Mouse (Mus musculus) intestine, embryonic 16.5 days (tissue): ENCODE measurements around the gene Stk19. TPM values are rescaled to one million over a fixed set of nuclear protein-coding genes. Genes with fewer than 3 reads are reported as not detected.

Experiments used
- ATAC-seq: fragments of 200-750 bp; cut with Nextera tagmentation; 2 replicates; pipeline ENCODE4 v1.8.0; 2017; ENCODE audit warnings: moderate TSS enrichment, moderate library complexity
- H3K27ac ChIP-seq: fragments of 300-500 bp; sonication (generic); 2 replicates; pipeline ENCODE4 v1.5.1; 2014; ENCODE audit warnings: mild to moderate bottlenecking, low read length
- H3K27me3 ChIP-seq: fragments of 300-500 bp; sonication (generic); replicated peaks from 2 replicates; pipeline ENCODE4 v1.6.1; 2014; ENCODE audit warnings: low read length, control low read depth, mixed read lengths; ENCODE audit not compliant: control insufficient read depth, insufficient read depth
- H3K36me3 ChIP-seq: fragments of 300-500 bp; sonication (generic); 2 replicates; pipeline ENCODE4 v1.6.1; 2014; ENCODE audit warnings: low read length, control low read depth; ENCODE audit not compliant: control insufficient read depth, insufficient read depth
- H3K4me1 ChIP-seq: fragments of 300-500 bp; sonication (generic); 2 replicates; pipeline ENCODE4 v1.6.1; 2014; ENCODE audit warnings: low read length, control low read depth, mixed read lengths; ENCODE audit not compliant: control insufficient read depth, insufficient read depth
- H3K4me2 ChIP-seq: fragments of 300-500 bp; sonication (generic); 2 replicates; pipeline ENCODE4 v1.6.1; 2014; ENCODE audit warnings: low read depth, low read length, control low read depth
- H3K4me3 ChIP-seq: fragments of 300-500 bp; sonication (generic); 2 replicates; pipeline ENCODE4 v1.5.1; 2014; ENCODE audit warnings: mild to moderate bottlenecking, low read length
- H3K9ac ChIP-seq: fragments of 300-500 bp; sonication (generic); 2 replicates; pipeline ENCODE4 v1.6.1; 2014; ENCODE audit warnings: low read depth, low read length
- H3K9me3 ChIP-seq: fragments of 300-500 bp; sonication (generic); 2 replicates; pipeline ENCODE4 v1.6.1; 2016; ENCODE audit warnings: low read length, control low read depth; ENCODE audit not compliant: control insufficient read depth
- WGBS: fragments of 180-500 bp; shearing (Covaris S2); extraction: QIAGEN DNeasy Blood & Tissue Kit; methylation state at CpG from one replicate; pipeline ENCODE4 v1.1.7; 2014; 5-methylcytosine and 5-hydroxymethylcytosine counted together
- polyA plus RNA-seq: library from polyadenylated mRNA; unstranded; fragments of >200 nt; fragmentation: Nextera tagmentation; extraction: Ambion mirVana; gene quantifications from 2 replicates; pipeline ENCODE4 v1.2.1, GENCODE M21; 2015

Gene Stk19
- polyA plus RNA-seq: 24.0 and 26.5 TPM in 2 replicates

GRCm38 (mm10) chr17:34836856-34837221, at the start of gene Stk19, which contains the start of gene Dxo:
Gene Stk19 (minus strand): TSS chr17:34836945.
Gene Dxo (plus strand): TSS chr17:34837019.
- Histone ChIP-seq H3K27me3 (no peaks in the 10 kb centered on the region), H3K9ac (peak within 1 kb of the TSS; percentile 84), H3K4me3 (peak within 1 kb of the TSS; percentile 82), H3K4me1 (peaks cover 13% of the 10 kb centered on the region), H3K36me3 (peaks cover 18% of the 10 kb centered on the region), H3K4me2 (peak within 1 kb of the TSS; percentile 94), H3K27ac (peak within 1 kb of the TSS; percentile 82), H3K9me3 (no peaks in the 10 kb centered on the region)
- WGBS: under 1% methylated on average over 40 of the region's 40 CpGs
- peak; percentile 94 for ATAC-seq

GRCm38 (mm10) chr17:34885615-34886014, 48.9 kb upstream of the Stk19 start:
- no peak for ATAC-seq
- WGBS: 72% methylated on average over 3 of the region's 3 CpGs

GRCm38 (mm10) chr17:34884704-34885103, 48.0 kb upstream of the Stk19 start:
- no peaks in the 10 kb centered on the region; the same call in 1 of the 2 replicates for H3K27me3 ChIP-seq
- H3K9ac ChIP-seq: no peak overlapping the region
- H3K4me3 ChIP-seq: no peak overlapping the region
- no peak for ATAC-seq
- WGBS: 85% methylated on average over 6 of the region's 6 CpGs
- H3K9me3 ChIP-seq: no peaks in the 10 kb centered on the region
- no peak overlapping the region for H3K27ac ChIP-seq
- H3K4me1 ChIP-seq: 0 out of 2 replicates have a peak, but pooled peaks cover 2% of the 10 kb centered on the region
- H3K36me3 ChIP-seq: no peaks in the 10 kb centered on the region
- H3K4me2 ChIP-seq: no peak overlapping the region

More at GRCm38 (mm10) chr17:34885615-34886014, 48.9 kb upstream of the Stk19 start:
- Histone ChIP-seq H3K9ac (no peak overlapping the region), H3K4me1 (0 out of 2 replicates have a peak, but pooled peaks cover 2% of the 10 kb centered on the region), H3K9me3 (no peaks in the 10 kb centered on the region), H3K36me3 (no peaks in the 10 kb centered on the region), H3K4me3 (no peak overlapping the region), H3K27me3 (no peaks in the 10 kb centered on the region; the same call in 1 of the 2 replicates), H3K4me2 (no peak overlapping the region), H3K27ac (no peak overlapping the region)

DNA sequence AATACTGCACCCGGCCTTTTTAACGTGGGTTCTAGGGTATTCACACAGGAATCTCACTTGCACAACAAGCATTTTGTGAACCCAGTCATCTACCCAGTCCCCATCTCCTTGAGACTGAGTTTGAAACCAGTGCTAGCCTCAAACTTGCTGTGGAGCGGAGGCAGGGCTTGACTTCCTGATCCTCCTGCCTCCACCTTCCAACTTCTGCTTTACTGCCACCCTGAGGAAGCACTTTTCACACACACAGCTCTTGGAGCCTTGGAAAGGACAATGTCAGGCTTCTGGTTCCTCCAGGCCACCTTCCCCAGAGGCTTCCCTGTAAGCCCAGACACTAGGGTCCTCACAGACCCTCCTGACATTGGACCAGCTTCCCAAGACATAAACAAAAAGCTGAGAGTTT, 46.6 kb upstream of the Stk19 start:
- no peaks in the 10 kb centered on the region for H3K36me3 ChIP-seq
- no peak overlapping the region for H3K27ac ChIP-seq
- no peak overlapping the region for H3K4me2 ChIP-seq
- 0 out of 2 replicates have a peak, but pooled peaks cover 2% of the 10 kb centered on the region for H3K4me1 ChIP-seq
- 56% methylated on average over 3 of the region's 3 CpGs for WGBS
- H3K4me3 ChIP-seq: no peak overlapping the region
- no peaks in the 10 kb centered on the region for H3K9me3 ChIP-seq
- no peak for ATAC-seq
- H3K27me3 ChIP-seq: no peaks in the 10 kb centered on the region; the same call in 1 of the 2 replicates
- H3K9ac ChIP-seq: no peak overlapping the region

DNA sequence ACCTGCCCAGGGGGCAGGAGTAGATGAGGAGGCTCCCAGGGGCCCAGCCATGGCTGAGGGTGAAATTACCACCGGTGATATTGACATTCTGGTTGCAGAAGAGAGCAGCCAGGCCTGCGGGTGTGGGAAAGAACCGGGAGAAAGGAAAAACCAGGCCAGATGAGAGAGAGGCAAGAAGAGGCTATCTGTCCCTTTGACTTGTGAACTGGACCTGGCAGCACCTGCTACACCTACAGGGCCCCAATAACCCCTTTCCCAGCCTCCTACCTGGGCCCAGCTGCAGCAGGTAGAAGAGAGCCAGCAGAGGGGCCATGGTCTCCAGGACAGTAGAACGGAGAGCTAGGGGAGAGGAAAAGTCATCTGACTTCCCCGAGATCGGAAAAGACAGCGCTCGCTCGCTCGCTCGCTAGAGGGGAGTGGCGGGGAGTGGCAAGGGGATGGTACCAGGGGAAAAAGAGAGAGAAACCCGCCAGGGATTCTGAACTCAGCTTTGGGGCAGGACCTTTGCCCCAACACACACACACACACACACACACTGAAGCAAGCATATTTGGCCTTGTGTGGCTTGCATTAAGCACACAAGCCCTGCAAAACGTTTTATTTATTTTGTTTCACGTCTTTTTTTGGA, 45.1 kb upstream of the Stk19 start, which contains the start of gene Gm20547:
TSS of gene Gm20547 (minus strand) at position 360 of the 628 bp plus-strand sequence.
- no peaks in the 10 kb centered on the region for H3K9me3 ChIP-seq
- H3K36me3 ChIP-seq: no peaks in the 10 kb centered on the region
- H3K4me3 ChIP-seq: peak within 1 kb of the TSS; percentile 35
- H3K27ac ChIP-seq: peak within 1 kb of the TSS; percentile 36
- peak within 1 kb of the TSS; percentile 49 for H3K9ac ChIP-seq
- peak within 1 kb of the TSS; percentile 50 for H3K4me2 ChIP-seq
- ATAC-seq: peak; percentile 69
- no peaks in the 10 kb centered on the region; the same call in 1 of the 2 replicates for H3K27me3 ChIP-seq
- H3K4me1 ChIP-seq: 0 out of 2 replicates have a peak, but pooled peaks cover 2% of the 10 kb centered on the region
- WGBS: 6% methylated on average over 15 of the region's 15 CpGs

- ATAC-seq: peak; percentile 19; the same call in 1 of the 2 replicates
- Histone ChIP-seq H3K27me3 (no peaks in the 10 kb centered on the region; the same call in 1 of the 2 replicates), H3K36me3 (no peaks in the 10 kb centered on the region), H3K9ac (peak overlapping the region; percentile 49), H3K4me1 (0 out of 2 replicates have a peak, but pooled peaks cover 2% of the 10 kb centered on the region), H3K27ac (no peak overlapping the region), H3K4me2 (peak overlapping the region; percentile 50), H3K4me3 (peak overlapping the region; percentile 35), H3K9me3 (no peaks in the 10 kb centered on the region)
These were observed 44.4 kb upstream of the Stk19 start for GRCm38 (mm10) chr17:34881166-34881565.

DNA sequence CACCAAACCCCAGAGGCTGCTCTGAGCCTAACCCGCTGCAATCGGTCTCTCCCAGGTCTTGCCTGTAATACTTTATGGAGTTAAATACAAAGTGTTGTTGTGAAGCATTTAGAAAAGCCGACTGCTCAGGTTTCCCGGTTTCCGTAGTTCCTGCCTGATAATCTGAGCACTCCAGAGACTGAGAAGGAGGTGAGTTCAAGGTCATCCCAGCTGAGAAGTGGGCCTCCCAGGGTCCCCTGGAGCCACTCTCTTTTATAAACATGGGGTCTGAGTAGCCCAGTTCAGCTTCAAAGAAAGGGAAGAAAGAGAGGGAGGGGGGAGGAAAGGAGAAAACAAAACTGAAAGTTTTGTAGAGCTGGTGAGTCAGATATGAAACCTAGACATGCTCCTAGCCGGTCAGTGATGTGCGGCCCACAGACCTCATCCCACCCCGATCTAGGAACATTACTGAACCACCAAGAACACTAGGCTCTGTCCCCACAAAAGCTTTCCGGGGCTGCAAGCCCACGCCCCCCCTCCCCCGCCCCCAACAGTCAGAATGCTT, 42.7 kb upstream of the Stk19 start, which contains the start of gene Zbtb12:
TSS of gene Zbtb12 (plus strand) at position 148 of the 544 bp plus-strand sequence.
- no peaks in the 10 kb centered on the region for H3K9me3 ChIP-seq
- WGBS: 55% methylated on average over 11 of the region's 11 CpGs
- 0 out of 2 replicates have a peak, but pooled peaks cover 2% of the 10 kb centered on the region for H3K4me1 ChIP-seq
- peak within 1 kb of the TSS; percentile 1; the same call in 1 of the 2 replicates for H3K9ac ChIP-seq
- H3K4me2 ChIP-seq: no peak within 1 kb of the TSS
- no peak within 1 kb of the TSS for H3K4me3 ChIP-seq
- H3K27me3 ChIP-seq: no peaks in the 10 kb centered on the region; the same call in 1 of the 2 replicates
- H3K27ac ChIP-seq: no peak within 1 kb of the TSS
- ATAC-seq: no peak
- no peaks in the 10 kb centered on the region for H3K36me3 ChIP-seq

GRCm38 (mm10) chr17:34874321-34874720, 37.6 kb upstream of the Stk19 start:
- H3K4me3 ChIP-seq: no peak overlapping the region
- H3K36me3 ChIP-seq: no peaks in the 10 kb centered on the region
- no peaks in the 10 kb centered on the region for H3K4me1 ChIP-seq
- 86% methylated on average over 6 of the region's 6 CpGs for WGBS
- no peaks in the 10 kb centered on the region for H3K9me3 ChIP-seq
- H3K27me3 ChIP-seq: no peaks in the 10 kb centered on the region
- no peak overlapping the region for H3K9ac ChIP-seq
- no peak overlapping the region for H3K27ac ChIP-seq
- ATAC-seq: no peak
- no peak overlapping the region for H3K4me2 ChIP-seq

GRCm38 (mm10) chr17:34865981-34866380, 29.2 kb upstream of the Stk19 start:
- Histone ChIP-seq H3K27ac (peak overlapping the region; percentile 10; the same call in 1 of the 2 replicates), H3K27me3 (no peaks in the 10 kb centered on the region), H3K4me2 (no peak overlapping the region), H3K9me3 (no peaks in the 10 kb centered on the region), H3K36me3 (no peaks in the 10 kb centered on the region), H3K9ac (no peak overlapping the region), H3K4me1 (peaks cover 10% of the 10 kb centered on the region; the same call in 1 of the 2 replicates), H3K4me3 (no peak overlapping the region)
- no peak for ATAC-seq
- WGBS: 51% methylated on average over 7 of the region's 7 CpGs
